Mouse (Mus musculus): ENCODE measurements at regions not wholly inside any gene's neighbourhood (a gene's known extent, or its start where the extent isn't known, plus 50 kb on each side); places are given as distances from the start of the nearest gene placed in this dataset.

- 73% methylated on average over 9 of the region's 9 CpGs for WGBS
Measured at GRCm38 (mm10) chr12:25220096-25220779, 123.3 kb upstream of the Id2 start.

GRCm38 (mm10) chr12:25219546-25219945, 122.6 kb upstream of the Id2 start:
- Histone ChIP-seq H3K9ac (ENCODE audit: low read depth, low read length) (no peak overlapping the region), H3K27me3 (ENCODE audit: control insufficient read depth, insufficient read depth, low read length) (no peaks in the 10 kb centered on the region), H3K4me3 (no peak overlapping the region), H3K36me3 (ENCODE audit: control insufficient read depth, insufficient read depth, low read length) (no peaks in the 10 kb centered on the region), H3K27ac (no peak overlapping the region), H3K79me2 (replicated peaks; ENCODE audit: control insufficient read depth, insufficient read depth, low read length) (no peaks in the 10 kb centered on the region), H3K4me1 (ENCODE audit: control insufficient read depth, insufficient read depth, low read length) (no peaks in the 10 kb centered on the region)
- intact Hi-C loops (cut with DNase I): no loop called here
- no peak for DNase-seq
- TF ChIP-seq EP300 (IDR thresholded peaks at IDR 0.05; ENCODE audit: insufficient read depth, low read depth, low read length): no peak
- TF ChIP-seq CTCF (IDR thresholded peaks at IDR 0.05): no peak
- no peak for TF ChIP-seq POLR2A (IDR thresholded peaks at IDR 0.05; ENCODE audit: insufficient read depth, low read depth, low read length)
- WGBS: 88% methylated on average over 10 of the region's 10 CpGs

More at GRCm38 (mm10) chr12:25220096-25220779, 123.3 kb upstream of the Id2 start:
- no peak for TF ChIP-seq EP300 (IDR thresholded peaks at IDR 0.05; ENCODE audit: insufficient read depth, low read depth, low read length)
- no peak for TF ChIP-seq CTCF (IDR thresholded peaks at IDR 0.05)
- no peak for TF ChIP-seq POLR2A (IDR thresholded peaks at IDR 0.05; ENCODE audit: insufficient read depth, low read depth, low read length)
- no peak for DNase-seq
- no peak overlapping the region for H3K27ac ChIP-seq
- H3K4me3 ChIP-seq: no peak overlapping the region
- H3K9ac ChIP-seq (ENCODE audit: low read depth, low read length): no peak overlapping the region
- H3K27me3 ChIP-seq (ENCODE audit: control insufficient read depth, insufficient read depth, low read length): no peaks in the 10 kb centered on the region
- H3K36me3 ChIP-seq (ENCODE audit: control insufficient read depth, insufficient read depth, low read length): no peaks in the 10 kb centered on the region
- no peaks in the 10 kb centered on the region for H3K4me1 ChIP-seq (ENCODE audit: control insufficient read depth, insufficient read depth, low read length)
- intact Hi-C loops (cut with DNase I): no loop called here
- no peaks in the 10 kb centered on the region for H3K79me2 ChIP-seq (replicated peaks; ENCODE audit: control insufficient read depth, insufficient read depth, low read length)

GRCm38 (mm10) chr12:25216792-25217516, 120.0 kb upstream of the Id2 start:
- H3K4me3 ChIP-seq: no peak overlapping the region
- H3K4me1 ChIP-seq (ENCODE audit: control insufficient read depth, insufficient read depth, low read length): no peaks in the 10 kb centered on the region
- no peaks in the 10 kb centered on the region for H3K36me3 ChIP-seq (ENCODE audit: control insufficient read depth, insufficient read depth, low read length)
- WGBS: 71% methylated on average over 5 of the region's 5 CpGs
- H3K27me3 ChIP-seq (ENCODE audit: control insufficient read depth, insufficient read depth, low read length): no peaks in the 10 kb centered on the region
- no peak for TF ChIP-seq EP300 (IDR thresholded peaks at IDR 0.05; ENCODE audit: insufficient read depth, low read depth, low read length)
- TF ChIP-seq POLR2A (IDR thresholded peaks at IDR 0.05; ENCODE audit: insufficient read depth, low read depth, low read length): no peak
- no peak for TF ChIP-seq CTCF (IDR thresholded peaks at IDR 0.05)
- intact Hi-C loops (cut with DNase I): no loop called here
- no peak overlapping the region for H3K9ac ChIP-seq (ENCODE audit: low read depth, low read length)
- H3K79me2 ChIP-seq (replicated peaks; ENCODE audit: control insufficient read depth, insufficient read depth, low read length): no peaks in the 10 kb centered on the region
- peak in 1 of 2 experiments; percentile 44 for DNase-seq
- H3K27ac ChIP-seq: no peak overlapping the region

GRCm38 (mm10) chr12:25215266-25215665, 118.3 kb upstream of the Id2 start:
- DNase-seq: no peak
- TF ChIP-seq CTCF (IDR thresholded peaks at IDR 0.05): no peak
- TF ChIP-seq EP300 (IDR thresholded peaks at IDR 0.05; ENCODE audit: insufficient read depth, low read depth, low read length): no peak
- TF ChIP-seq POLR2A (IDR thresholded peaks at IDR 0.05; ENCODE audit: insufficient read depth, low read depth, low read length): no peak
- Histone ChIP-seq H3K4me3 (no peak overlapping the region), H3K9ac (ENCODE audit: low read depth, low read length) (no peak overlapping the region), H3K79me2 (replicated peaks; ENCODE audit: control insufficient read depth, insufficient read depth, low read length) (no peaks in the 10 kb centered on the region), H3K36me3 (ENCODE audit: control insufficient read depth, insufficient read depth, low read length) (no peaks in the 10 kb centered on the region), H3K4me1 (ENCODE audit: control insufficient read depth, insufficient read depth, low read length) (no peaks in the 10 kb centered on the region), H3K27ac (no peak overlapping the region), H3K27me3 (ENCODE audit: control insufficient read depth, insufficient read depth, low read length) (no peaks in the 10 kb centered on the region)
- 56% methylated on average over 5 of the region's 5 CpGs for WGBS
- intact Hi-C loops (cut with DNase I): no loop called here

- no peak for DNase-seq
- H3K4me3 ChIP-seq: no peak overlapping the region
- no peaks in the 10 kb centered on the region for H3K79me2 ChIP-seq (replicated peaks; ENCODE audit: control insufficient read depth, insufficient read depth, low read length)
- WGBS: 76% methylated on average over 11 of the region's 11 CpGs
- H3K27ac ChIP-seq: no peak overlapping the region
- no peak for TF ChIP-seq EP300 (IDR thresholded peaks at IDR 0.05; ENCODE audit: insufficient read depth, low read depth, low read length)
- TF ChIP-seq POLR2A (IDR thresholded peaks at IDR 0.05; ENCODE audit: insufficient read depth, low read depth, low read length): no peak
- no peak for TF ChIP-seq CTCF (IDR thresholded peaks at IDR 0.05)
- H3K27me3 ChIP-seq (ENCODE audit: control insufficient read depth, insufficient read depth, low read length): no peaks in the 10 kb centered on the region
- intact Hi-C loops (cut with DNase I): no loop called here
- no peak overlapping the region for H3K9ac ChIP-seq (ENCODE audit: low read depth, low read length)
- no peaks in the 10 kb centered on the region; the same call in 1 of the 2 replicates for H3K4me1 ChIP-seq (ENCODE audit: control insufficient read depth, insufficient read depth, low read length)
- no peaks in the 10 kb centered on the region for H3K36me3 ChIP-seq (ENCODE audit: control insufficient read depth, insufficient read depth, low read length)
Measured at GRCm38 (mm10) chr12:25213782-25214478, 117.0 kb upstream of the Id2 start.
